Mouse (Mus musculus) CH12.LX (cell line): ENCODE data around the gene Thsd4.

ENCODE experiments used
- CHD2 ChIP-seq: IDR thresholded peaks from 2 replicates; pipeline ENCODE4 v1.6.1; 2011; ENCODE audit warnings: low read length, improper control_type of control experiment
- CTCF ChIP-seq, 2 experiments: IDR thresholded peaks in 1 of 2; conservative IDR thresholded peaks in 1 of 2; 2 replicates each; pipeline ENCODE4 v1.5.1; 2011 to 2012; ENCODE audit warnings: low read depth in 2 of 2, low read length in 2 of 2, improper control_type of control experiment in 1 of 2, inconsistent platforms in 1 of 2, mild to moderate bottlenecking in 1 of 2, moderate library complexity in 1 of 2
- EP300 ChIP-seq: IDR thresholded peaks from 2 replicates; pipeline ENCODE4 v1.6.1; 2011; ENCODE audit warnings: low read length, improper control_type of control experiment
- JUN ChIP-seq: IDR thresholded peaks from 2 replicates; pipeline ENCODE4 v1.6.1; 2011; ENCODE audit warnings: low read depth, mild to moderate bottlenecking, low read length, improper control_type of control experiment, moderate library complexity; ENCODE audit not compliant: insufficient read depth
- MAX ChIP-seq: IDR thresholded peaks from 2 replicates; pipeline ENCODE4 v1.6.1; 2011; ENCODE audit warnings: low read length, improper control_type of control experiment
- MEF2A ChIP-seq: IDR thresholded peaks from 2 replicates; pipeline ENCODE4 v1.6.1; 2014; ENCODE audit warnings: low read depth, mild to moderate bottlenecking, inconsistent platforms, low read length, improper control_type of control experiment, borderline replicate concordance
- NELFE ChIP-seq: IDR thresholded peaks from 2 replicates; pipeline ENCODE4 v1.6.1; 2011; ENCODE audit warnings: low read depth, low read length, improper control_type of control experiment
- PAX5 ChIP-seq: IDR thresholded peaks from 2 replicates; pipeline ENCODE4 v1.6.1; 2012; ENCODE audit warnings: low read length, inconsistent platforms, mixed read lengths
- POLR2A ChIP-seq: IDR thresholded peaks from 2 replicates; pipeline ENCODE4 v1.6.1; 2011; ENCODE audit warnings: low read depth, mild to moderate bottlenecking, improper control_type of control experiment, low read length
- RCOR1 ChIP-seq: conservative IDR thresholded peaks from 2 replicates; pipeline ENCODE4 v1.6.1; 2012; ENCODE audit warnings: low read depth, mild to moderate bottlenecking, inconsistent platforms, low read length, improper control_type of control experiment

GRCm38 (mm10) chr9:60180114-60180513 is 341.7 kb downstream of the Thsd4 start:
- no peak for TF ChIP-seq CTCF (conservative IDR thresholded peaks at IDR 0.05 in 1 of 2, IDR thresholded peaks at IDR 0.05 in 1 of 2; ENCODE audit: low read depth in 2 of 2, low read length in 2 of 2)
- TF ChIP-seq RCOR1 = no peak
- TF ChIP-seq PAX5 = no peak
- TF ChIP-seq MAX = no peak
- no peak for TF ChIP-seq CHD2
- no peak for TF ChIP-seq EP300
- TF ChIP-seq JUN = no peak
- no peak for TF ChIP-seq POLR2A
- no peak for TF ChIP-seq MEF2A
- no peak for TF ChIP-seq NELFE
